Mouse (Mus musculus) embryonic fibroblast, embryonic 13.5 days (primary cell): ENCODE data around the gene Dcp1a. TPM values are rescaled to one million over a fixed set of nuclear protein-coding genes. Genes with fewer than 3 reads are reported as not detected.

Source experiments
- H3K27ac ChIP-seq: 2 replicates; pipeline ENCODE4 v1.5.1; 2012; ENCODE audit warnings: low read length, control low read depth, inconsistent platforms; ENCODE audit not compliant: insufficient read depth
- H3K4me1 ChIP-seq: 2 replicates; pipeline ENCODE4 v1.6.1; 2011; ENCODE audit warnings: low read length; ENCODE audit not compliant: control insufficient read depth, insufficient read depth
- H3K4me3 ChIP-seq: 2 replicates; pipeline ENCODE4 v1.5.1; 2011; ENCODE audit warnings: mild to moderate bottlenecking, control low read depth, low read length; ENCODE audit not compliant: insufficient read depth
- CTCF ChIP-seq: IDR thresholded peaks from 2 replicates; pipeline ENCODE4 v1.5.1; 2011; ENCODE audit warnings: mild to moderate bottlenecking, control low read depth, low read length, moderate library complexity, borderline replicate concordance; ENCODE audit not compliant: insufficient read depth
- POLR2A ChIP-seq: IDR thresholded peaks from 2 replicates; pipeline ENCODE4 v1.6.1; 2011; ENCODE audit warnings: low read depth, mild to moderate bottlenecking, control low read depth, low read length, moderate library complexity
- polyA plus RNA-seq: library from polyadenylated mRNA; stranded (reverse); fragments of >200 nt; gene quantifications from 2 replicates; pipeline ENCODE4 v1.2.4, GENCODE M21; 2011; ENCODE audit warnings: low read depth; ENCODE audit not compliant: missing spikeins, insufficient read length

Gene Dcp1a
- polyA plus RNA-seq, 1 experiment, result 26.0 TPM

DNA sequence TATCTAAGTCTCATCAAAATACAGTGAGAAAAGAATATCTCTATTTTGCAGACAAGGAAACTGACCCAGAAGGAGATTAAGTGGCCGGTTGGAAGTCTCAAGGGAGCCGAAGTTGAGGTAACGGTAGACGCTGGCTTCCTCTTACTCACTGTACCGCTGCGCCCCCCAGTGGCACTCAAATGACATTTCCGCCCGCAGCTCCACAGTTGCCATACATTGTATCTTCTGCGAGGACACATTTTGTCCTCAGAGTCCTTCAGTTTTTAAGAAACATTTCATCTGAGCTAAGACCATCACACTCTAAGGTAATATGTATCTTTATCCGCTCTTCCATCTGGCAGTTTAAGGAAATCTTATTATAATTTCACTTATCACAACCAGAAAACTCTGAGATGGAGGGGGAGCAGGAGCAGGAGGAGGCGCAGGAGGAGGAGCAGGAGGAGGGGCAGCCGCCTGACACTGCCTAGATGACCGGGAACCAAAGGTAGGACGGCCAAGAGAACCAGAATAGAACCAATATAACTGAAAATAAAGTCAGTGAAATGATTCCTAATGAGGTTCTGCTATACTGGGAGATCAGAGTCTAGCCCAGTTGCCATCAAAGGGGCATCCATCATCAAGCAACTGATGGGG, 19.3 kb upstream of the Dcp1a start:
- no peaks in the 10 kb centered on the region; the same call in 1 of the 2 replicates for H3K4me1 ChIP-seq
- TF ChIP-seq CTCF (peak; percentile 84), POLR2A (no peak)
- H3K27ac ChIP-seq, result no peak overlapping the region
- no peak overlapping the region for H3K4me3 ChIP-seq

- TF ChIP-seq POLR2A (no peak), CTCF (no peak)
- H3K4me1 ChIP-seq, result no peaks in the 10 kb centered on the region
- H3K27ac ChIP-seq, result no peak overlapping the region
Observed at GRCm38 (mm10) chr14:30463312-30463711, 16.0 kb upstream of the Dcp1a start.

DNA sequence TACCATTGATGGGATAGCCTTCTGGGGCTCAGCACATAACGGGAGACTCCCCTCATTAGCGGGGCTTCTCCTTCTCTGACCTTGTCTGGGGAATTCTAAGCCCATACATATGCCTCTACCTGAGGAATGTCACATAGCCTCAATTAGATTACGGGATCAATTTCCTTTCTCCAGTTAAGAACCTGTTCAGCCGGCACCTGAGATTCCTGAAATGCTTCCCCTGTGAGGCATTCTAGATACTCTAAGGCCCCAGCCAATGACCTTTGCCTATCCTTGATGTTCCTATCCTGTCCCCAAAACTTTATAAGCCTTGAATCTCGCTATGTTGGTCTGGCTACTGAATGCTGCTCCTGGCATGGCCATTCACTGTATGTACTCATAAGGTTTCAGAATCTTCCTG, 5.7 kb upstream of the Dcp1a start:
- Histone ChIP-seq H3K4me1 (no peaks in the 10 kb centered on the region), H3K4me3 (no peak overlapping the region), H3K27ac (no peak overlapping the region)
- no peak for TF ChIP-seq POLR2A
- TF ChIP-seq CTCF, result no peak

More at GRCm38 (mm10) chr14:30463312-30463711, 16.0 kb upstream of the Dcp1a start:
- H3K4me3 ChIP-seq, result no peak overlapping the region

GRCm38 (mm10) chr14:30474416-30474815, 4.9 kb upstream of the Dcp1a start:
- Histone ChIP-seq H3K4me1 (no peaks in the 10 kb centered on the region), H3K4me3 (no peak overlapping the region), H3K27ac (no peak overlapping the region)
- no peak for TF ChIP-seq CTCF
- TF ChIP-seq POLR2A, result no peak

DNA sequence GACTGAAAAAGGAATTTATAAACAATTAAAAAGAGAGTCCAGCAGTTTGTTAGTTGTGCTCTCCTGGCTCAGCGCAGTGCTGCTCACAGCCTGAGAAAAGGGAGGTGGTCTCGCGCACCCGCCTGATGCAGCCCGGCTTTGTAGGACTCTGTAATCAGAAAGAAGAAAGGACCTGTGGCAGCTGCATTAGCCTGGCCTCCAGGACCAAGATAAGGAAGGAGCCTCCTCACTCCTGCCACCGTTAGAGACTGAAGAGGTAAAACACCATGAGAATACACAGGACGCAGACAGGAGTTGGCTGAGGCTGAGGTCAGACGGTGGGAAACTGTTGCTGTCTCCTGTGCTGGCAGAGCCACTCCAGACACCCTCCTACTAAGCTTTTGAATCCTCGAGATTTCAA, 12.0 kb downstream of the Dcp1a start, which contains the start of gene Cacna1d:
Gene Cacna1d, minus strand, starts transcription at position 114 of the 400 bp plus-strand sequence.
- Histone ChIP-seq H3K4me1 (no peaks in the 10 kb centered on the region), H3K4me3 (no peak within 1 kb of the TSS), H3K27ac (no peak within 1 kb of the TSS)
- TF ChIP-seq POLR2A, result no peak
- TF ChIP-seq CTCF, result no peak

DNA sequence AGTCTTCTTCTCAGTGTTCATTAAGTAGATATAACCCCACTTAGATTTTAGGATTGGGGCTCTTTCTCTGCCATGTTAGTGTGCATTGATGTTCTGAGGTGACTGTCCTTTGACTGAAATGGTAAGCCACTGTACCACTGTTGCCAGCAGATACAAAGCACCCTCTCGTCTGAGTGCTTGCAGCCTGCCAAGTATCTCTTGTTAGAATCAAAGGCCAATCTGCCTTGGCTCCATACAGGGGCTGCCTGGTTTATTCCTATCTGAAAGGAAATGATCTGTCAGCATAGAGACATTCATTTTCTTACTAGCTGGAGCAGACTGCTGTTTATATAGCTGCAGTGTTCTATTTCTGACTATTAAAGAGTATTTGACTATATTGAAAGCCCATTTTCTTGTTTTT, 13.9 kb downstream of the Dcp1a start:
- no peak overlapping the region for H3K4me3 ChIP-seq
- no peak for TF ChIP-seq POLR2A
- TF ChIP-seq CTCF, result no peak
- H3K4me1 ChIP-seq, result peaks cover 4% of the 10 kb centered on the region; the same call in 1 of the 2 replicates
- no peak overlapping the region for H3K27ac ChIP-seq

DNA sequence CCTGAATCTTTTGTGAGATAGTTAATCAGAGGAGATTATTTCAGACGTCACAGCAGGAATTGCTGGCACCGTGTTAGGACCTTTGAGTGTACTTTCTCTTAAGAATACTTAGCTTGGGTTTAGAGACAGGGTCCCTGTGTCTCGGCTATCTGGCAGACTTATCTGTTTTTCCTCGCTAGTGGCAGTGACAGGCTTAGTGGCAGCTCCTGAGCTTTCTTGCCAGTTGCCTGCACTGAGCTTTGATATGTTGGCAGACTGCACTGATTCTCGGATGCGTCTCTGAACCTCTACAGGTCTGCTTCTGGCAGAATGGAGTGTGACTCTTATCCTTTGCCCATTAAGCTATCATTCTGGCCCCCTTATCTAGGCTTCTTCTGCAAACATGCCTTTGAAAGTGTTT, 15.7 kb downstream of the Dcp1a start:
- TF ChIP-seq CTCF, result no peak
- no peak for TF ChIP-seq POLR2A
- Histone ChIP-seq H3K4me3 (no peak overlapping the region), H3K27ac (no peak overlapping the region), H3K4me1 (peaks cover 5% of the 10 kb centered on the region; the same call in 1 of the 2 replicates)

- H3K4me1 ChIP-seq, result peaks cover 5% of the 10 kb centered on the region; the same call in 1 of the 2 replicates
- H3K27ac ChIP-seq, result no peak overlapping the region
- H3K4me3 ChIP-seq, result no peak overlapping the region
- TF ChIP-seq CTCF (no peak), POLR2A (no peak)
Observed at GRCm38 (mm10) chr14:30498202-30498601, 18.9 kb downstream of the Dcp1a start.

- H3K4me3 ChIP-seq, result no peak overlapping the region
- H3K27ac ChIP-seq, result no peak overlapping the region
- TF ChIP-seq CTCF (no peak), POLR2A (no peak)
Observed at GRCm38 (mm10) chr14:30504990-30505389, 25.7 kb downstream of the Dcp1a start.

DNA sequence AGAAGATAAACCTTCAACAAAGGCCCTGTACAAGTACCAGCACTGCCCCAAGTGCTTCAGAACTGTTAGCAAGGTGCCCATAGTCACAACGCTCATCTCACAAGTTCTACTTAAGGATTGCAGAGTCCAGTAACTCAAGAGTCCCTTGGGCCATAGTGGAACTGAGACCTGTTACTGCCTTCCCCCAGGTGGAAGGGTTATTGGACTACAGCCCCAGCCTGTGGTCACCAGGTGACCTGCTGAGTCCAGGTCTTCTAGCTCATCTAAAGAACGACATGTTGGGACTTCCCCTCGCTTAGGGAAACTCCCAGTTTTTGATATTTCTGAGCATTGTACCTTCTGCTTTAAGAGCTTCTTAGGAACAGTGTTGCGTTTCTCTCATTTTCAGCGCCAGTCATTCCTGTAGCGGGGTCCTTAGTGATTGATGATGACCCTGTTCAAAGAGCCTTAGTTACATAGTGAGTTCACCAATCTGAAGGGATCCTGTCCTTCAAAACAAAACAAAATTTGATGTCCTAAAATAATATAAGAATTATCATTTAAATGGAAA, 31.0 kb downstream of the Dcp1a start:
- TF ChIP-seq POLR2A, result no peak
- no peak for TF ChIP-seq CTCF
- no peak overlapping the region for H3K27ac ChIP-seq
- no peaks in the 10 kb centered on the region for H3K4me1 ChIP-seq
- H3K4me3 ChIP-seq, result no peak overlapping the region

More at GRCm38 (mm10) chr14:30504990-30505389, 25.7 kb downstream of the Dcp1a start:
- no peaks in the 10 kb centered on the region; the same call in 1 of the 2 replicates for H3K4me1 ChIP-seq
